In genomic region chr13:51567411-51567851, GRCm38 (mm10) we compare ENCODE assay signal across 8 mouse cellular contexts. TPM values are rescaled to one million over a fixed set of nuclear protein-coding genes. Genes with fewer than 3 reads are reported as not detected.
DNase-seq lines count a peak whose midpoint lies in the region; ATAC-seq lines count a peak whose summit lies in the region.

No protein-coding gene starts in this region.

- under 1% methylated on average over 38 of the region's 38 CpGs for WGBS in heart, embryonic 13.5 days

- no peaks in the 10 kb centered on the region for H3K9me3 ChIP-seq in heart, embryonic 13.5 days

- no peak for ATAC-seq in heart, embryonic 13.5 days (ENCODE audit: extremely low read depth, insufficient number of reproducible peaks, low FRiP score, low TSS enrichment)

- peak overlapping the region; percentile 58 for H3K4me3 ChIP-seq in heart, embryonic 13.5 days

- peaks cover 89% of the 10 kb centered on the region for H3K27me3 ChIP-seq in heart, embryonic 13.5 days (replicated peaks)

- peak overlapping the region; percentile 71 for H3K9ac ChIP-seq in heart, embryonic 13.5 days

- DNase-seq in cerebellum, adult 18-20 months: peak; percentile 12 to 52
- DNase-seq in cerebellum, adult 11-12 months: no peak
- DNase-seq in urinary bladder, adult 2 months (ENCODE audit: low spot score): peak; percentile 24
- no peak for DNase-seq in urinary bladder, postnatal 25 days (ENCODE audit: low spot score)
- DNase-seq in layer of hippocampus, postnatal 25 days (ENCODE audit: extremely low spot score in 1 of 2, low spot score in 1 of 2): peak; percentile 25 to 44
- DNase-seq in naive thymus-derived CD4-positive, alpha-beta T cell, adult 2 months (ENCODE audit: low read depth): peak; percentile 1
- no peak for DNase-seq in thymus, postnatal 0 days (ENCODE audit: low spot score)

- peaks cover 42% of the 10 kb centered on the region for H3K4me1 ChIP-seq in heart, embryonic 13.5 days

- H3K27ac ChIP-seq in heart, embryonic 13.5 days (replicated peaks): no peak overlapping the region

- no peaks in the 10 kb centered on the region for H3K36me3 ChIP-seq in heart, embryonic 13.5 days

- peak overlapping the region; percentile 86 for H3K4me2 ChIP-seq in heart, embryonic 13.5 days

RNA-seq across cellular contexts. Expression of gene Shc3, which starts 1.8 kb away (rescaled TPM):
- polyA plus RNA-seq in urinary bladder, adult 2 months (2012; rRNA removed): 0.21 and 0.31 TPM in 2 replicates
- polyA plus RNA-seq in heart, embryonic 13.5 days (2015; fragmentation: Nextera tagmentation; extraction: Ambion mirVana): 0.13 and 0.15 TPM in 2 replicates
- 100 to 1,000 TPM; 113 to 143 TPM for total RNA-seq in layer of hippocampus, postnatal 25 days (2021)
- 0.52 and 0.59 TPM in 2 replicates for polyA plus RNA-seq in thymus, postnatal 0 days (2015; fragmentation: Nextera tagmentation; extraction: Ambion mirVana)

Comparison
In these comparisons a context has a peak if more than half of its experiments do, and no peak if none do; other contexts are left out.
1. DNase-seq: peak in cerebellum, adult 18-20 months (2 of 2), urinary bladder, adult 2 months (single experiment), layer of hippocampus, postnatal 25 days (2 of 2) and naive thymus-derived CD4-positive, alpha-beta T cell, adult 2 months (single experiment); none in cerebellum, adult 11-12 months (single experiment), urinary bladder, postnatal 25 days (single experiment) and thymus, postnatal 0 days (single experiment).